Mouse (Mus musculus) embryo, embryonic 10.5 days (tissue): ENCODE measurements at regions not wholly inside any gene's neighbourhood (a gene's known extent, or its start where the extent isn't known, plus 50 kb on each side); places are given as distances from the start of the nearest gene placed in this dataset.
A peak's percentile ranks its signal among the peaks of the same experiment; 100 is the strongest.
"Not testable (repeated sequence)": the region's sequence is repeated elsewhere in the genome, so short reads cannot be mapped to it uniquely, and the experiment has no call there.

Experiments used
- DNase-seq: peaks from one replicate; pipeline ENCODE4 v3.0.0-alpha.2; 2015; ENCODE audit warnings: low spot score

- no peak for DNase-seq
Observed at GRCm38 (mm10) chr3:118194754-118195153, 326.0 kb upstream of the Snx7 start.

GRCm38 (mm10) chr3:118189382-118189781 is 320.6 kb upstream of the Snx7 start:
- no peak for DNase-seq

- no peak for DNase-seq
Observed at GRCm38 (mm10) chr3:118177446-118177845, 308.7 kb upstream of the Snx7 start.

- no peak for DNase-seq
Observed at GRCm38 (mm10) chr3:118162916-118163315, 294.2 kb upstream of the Snx7 start.

- DNase-seq, result no peak
Observed at GRCm38 (mm10) chr3:118144788-118145187, 276.1 kb upstream of the Snx7 start.

GRCm38 (mm10) chr3:118141731-118142130 is 273.0 kb upstream of the Snx7 start:
- DNase-seq, result no peak

- no peak for DNase-seq
Observed at GRCm38 (mm10) chr3:118140108-118140507, 271.4 kb upstream of the Snx7 start.

- DNase-seq, result not testable (repeated sequence)
Observed at GRCm38 (mm10) chr3:118128349-118128748, 259.6 kb upstream of the Snx7 start.

GRCm38 (mm10) chr3:118102635-118103034 is 233.9 kb upstream of the Snx7 start:
- DNase-seq, result no peak

GRCm38 (mm10) chr3:118084508-118084907 is 215.8 kb upstream of the Snx7 start:
- no peak for DNase-seq

- no peak for DNase-seq
Observed at GRCm38 (mm10) chr3:118072363-118072762, 203.6 kb upstream of the Snx7 start.

- no peak for DNase-seq
Observed at GRCm38 (mm10) chr3:118070129-118070528, 201.4 kb upstream of the Snx7 start.

- DNase-seq, result no peak
Observed at GRCm38 (mm10) chr3:118063679-118064078, 194.9 kb upstream of the Snx7 start.

- no peak for DNase-seq
Observed at GRCm38 (mm10) chr3:118062569-118062968, 193.8 kb upstream of the Snx7 start.

GRCm38 (mm10) chr3:118047016-118047415 is 178.3 kb upstream of the Snx7 start:
- DNase-seq, result no peak

GRCm38 (mm10) chr3:118046536-118046935 is 177.8 kb upstream of the Snx7 start:
- no peak for DNase-seq

GRCm38 (mm10) chr3:118036501-118036900 is 167.8 kb upstream of the Snx7 start:
- no peak for DNase-seq

GRCm38 (mm10) chr3:117995401-117995800 is 126.7 kb upstream of the Snx7 start:
- peak; percentile 7 for DNase-seq

- DNase-seq, result no peak
Observed at GRCm38 (mm10) chr3:117994110-117994509, 125.4 kb upstream of the Snx7 start.

GRCm38 (mm10) chr3:117990561-117990960 is 121.8 kb upstream of the Snx7 start:
- no peak for DNase-seq

GRCm38 (mm10) chr3:117988443-117988842 is 119.7 kb upstream of the Snx7 start:
- no peak for DNase-seq

- DNase-seq, result peak; percentile 43
Observed at GRCm38 (mm10) chr3:117975638-117976037, 106.9 kb upstream of the Snx7 start.

GRCm38 (mm10) chr3:117968805-117969204 is 100.1 kb upstream of the Snx7 start:
- DNase-seq, result no peak

GRCm38 (mm10) chr3:117938426-117938825 is 69.7 kb upstream of the Snx7 start:
- DNase-seq, result no peak

GRCm38 (mm10) chr3:117927527-117927926 is 58.8 kb upstream of the Snx7 start:
- DNase-seq, result peak; percentile 9
